Comparison of ENCODE assay signal across 8 mouse cellular contexts in the genomic region with DNA sequence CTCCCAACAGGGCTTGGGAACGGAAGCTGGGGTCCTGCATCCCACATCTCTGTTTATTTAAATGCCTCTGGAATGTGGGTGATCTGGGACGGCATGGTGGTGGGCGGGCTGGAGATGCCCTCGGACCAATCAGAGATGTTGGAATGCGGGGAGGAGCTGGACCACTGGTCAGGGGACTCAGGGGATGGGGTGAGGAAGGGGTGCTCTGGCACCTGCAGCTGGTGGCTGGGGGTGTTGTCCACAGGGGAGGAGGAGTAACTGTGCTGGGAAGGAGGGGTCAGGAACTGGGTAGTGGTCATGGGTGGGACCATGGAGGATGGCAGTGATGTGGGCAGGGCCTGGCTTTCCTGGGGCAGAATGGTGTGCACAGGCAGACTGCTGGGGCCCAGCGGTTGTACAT. TPM values are rescaled to one million over a fixed set of nuclear protein-coding genes. Genes with fewer than 3 reads are reported as not detected.
DNase-seq lines count a peak whose midpoint lies in the region; ATAC-seq lines count a peak whose summit lies in the region.

No protein-coding gene starts in this region.

- no peaks in the 10 kb centered on the region for H3K27me3 ChIP-seq in heart, embryonic 16.5 days (ENCODE audit: control insufficient read depth, insufficient read depth, low read length)
- no peaks in the 10 kb centered on the region for H3K27me3 ChIP-seq in intestine, embryonic 16.5 days (replicated peaks; ENCODE audit: control insufficient read depth, insufficient read depth, low read length)
- H3K27me3 ChIP-seq in midbrain, embryonic 11.5 days (ENCODE audit: control insufficient read depth, insufficient read depth, low read length): no peaks in the 10 kb centered on the region

- no peak overlapping the region for H3K9ac ChIP-seq in heart, embryonic 16.5 days (ENCODE audit: low read length)
- H3K9ac ChIP-seq in intestine, embryonic 16.5 days (ENCODE audit: low read depth, low read length): no peak overlapping the region
- H3K9ac ChIP-seq in midbrain, embryonic 11.5 days (ENCODE audit: low read length): no peak overlapping the region

- 41% methylated on average over 6 of the region's 6 CpGs for WGBS in heart, embryonic 16.5 days
- WGBS in intestine, embryonic 16.5 days: 27% methylated on average over 6 of the region's 6 CpGs
- 37% methylated on average over 6 of the region's 6 CpGs for WGBS in midbrain, embryonic 11.5 days

- no peak overlapping the region for H3K4me2 ChIP-seq in heart, embryonic 16.5 days (ENCODE audit: low read depth, low read length)
- no peak overlapping the region for H3K4me2 ChIP-seq in intestine, embryonic 16.5 days (ENCODE audit: low read depth, low read length)
- H3K4me2 ChIP-seq in midbrain, embryonic 11.5 days: no peak overlapping the region

- H3K9me3 ChIP-seq in heart, embryonic 16.5 days (replicated peaks; ENCODE audit: control insufficient read depth, low read length): no peaks in the 10 kb centered on the region
- H3K9me3 ChIP-seq in intestine, embryonic 16.5 days (ENCODE audit: control insufficient read depth, low read length): no peaks in the 10 kb centered on the region
- H3K9me3 ChIP-seq in midbrain, embryonic 11.5 days (ENCODE audit: control insufficient read depth, low read length): no peaks in the 10 kb centered on the region

- H3K27ac ChIP-seq in heart, embryonic 16.5 days (ENCODE audit: low read length): no peak overlapping the region
- no peak overlapping the region for H3K27ac ChIP-seq in intestine, embryonic 16.5 days (ENCODE audit: low read length)
- H3K27ac ChIP-seq in midbrain, embryonic 11.5 days (ENCODE audit: low read depth, low read length): no peak overlapping the region

- peaks cover 32% of the 10 kb centered on the region for H3K36me3 ChIP-seq in heart, embryonic 16.5 days (ENCODE audit: control insufficient read depth, insufficient read depth)
- H3K36me3 ChIP-seq in intestine, embryonic 16.5 days (ENCODE audit: control insufficient read depth, insufficient read depth, low read length): peaks cover 24% of the 10 kb centered on the region
- H3K36me3 ChIP-seq in midbrain, embryonic 11.5 days (ENCODE audit: control insufficient read depth, insufficient read depth, low read length): peaks cover 37% of the 10 kb centered on the region

- H3K4me1 ChIP-seq in heart, embryonic 16.5 days (ENCODE audit: control insufficient read depth, insufficient read depth, low read length): peaks cover 7% of the 10 kb centered on the region; the same call in 1 of the 2 replicates
- H3K4me1 ChIP-seq in intestine, embryonic 16.5 days (ENCODE audit: control insufficient read depth, insufficient read depth, low read length): peaks cover 22% of the 10 kb centered on the region
- no peaks in the 10 kb centered on the region for H3K4me1 ChIP-seq in midbrain, embryonic 11.5 days (ENCODE audit: control insufficient read depth, insufficient read depth, low read length)

- H3K4me3 ChIP-seq in heart, embryonic 16.5 days (ENCODE audit: low read length): no peak overlapping the region
- H3K4me3 ChIP-seq in intestine, embryonic 16.5 days (ENCODE audit: low read length): no peak overlapping the region
- no peak overlapping the region for H3K4me3 ChIP-seq in midbrain, embryonic 11.5 days (ENCODE audit: low read depth, low read length)

- no peak for DNase-seq in heart, adult 8-10 months (ENCODE audit: low spot score)
- DNase-seq in embryo, embryonic 10 days (ENCODE audit: low spot score): peak; percentile 63
- no peak for DNase-seq in midbrain, embryonic 11.5 days (ENCODE audit: low spot score, missing footprints)
- DNase-seq in cerebellum, adult 9-11 months: no peak
- no peak for DNase-seq in ovary, postnatal 14 days (ENCODE audit: low spot score)
- no peak for DNase-seq in adrenal gland, postnatal 25 days

- ATAC-seq in heart, embryonic 16.5 days (replicated peaks; ENCODE audit: extremely low read depth, insufficient read depth, low FRiP score): 0 out of 2 replicates have a peak, but pooled peaks have one; percentile 16
- peak; percentile 29 for ATAC-seq in intestine, embryonic 16.5 days
- ATAC-seq in midbrain, embryonic 11.5 days (ENCODE audit: low FRiP score): peak; percentile 27; the same call in 1 of the 2 replicates

RNA-seq across cellular contexts. Expression of gene Sec16a, which starts 14.5 kb away (rescaled TPM):
- 14.5 and 14.8 TPM in 2 replicates for polyA plus RNA-seq in heart, embryonic 16.5 days (2015; fragmentation: Nextera tagmentation; extraction: Ambion mirVana)
- total RNA-seq in heart, adult 8-10 months (2022): 10 to 100 TPM; 40.7 to 45.7 (median 41.7) TPM
- polyA plus RNA-seq in intestine, embryonic 16.5 days (2015; fragmentation: Nextera tagmentation; extraction: Ambion mirVana): 19.1 and 20.4 TPM in 2 replicates
- polyA plus RNA-seq in midbrain, embryonic 11.5 days (2014; fragmentation: Nextera tagmentation; extraction: Ambion mirVana): 28.2 and 29.8 TPM in 2 replicates
- 62.7 and 63.4 TPM in 2 replicates for total RNA-seq in adrenal gland, postnatal 25 days (2021)

RNA-seq across cellular contexts. Expression of gene Inpp5e, which starts 50.5 kb away (rescaled TPM):
- 15.0 and 15.3 TPM in 2 replicates for polyA plus RNA-seq in heart, embryonic 16.5 days (2015; fragmentation: Nextera tagmentation; extraction: Ambion mirVana)
- total RNA-seq in heart, adult 8-10 months (2022): 10 to 100 TPM; 14.9 to 19.2 (median 15.8) TPM
- 14.8 and 15.9 TPM in 2 replicates for polyA plus RNA-seq in intestine, embryonic 16.5 days (2015; fragmentation: Nextera tagmentation; extraction: Ambion mirVana)
- polyA plus RNA-seq in midbrain, embryonic 11.5 days (2014; fragmentation: Nextera tagmentation; extraction: Ambion mirVana): 21.5 and 23.3 TPM in 2 replicates
- 22.6 and 25.9 TPM in 2 replicates for total RNA-seq in adrenal gland, postnatal 25 days (2021)

RNA-seq across cellular contexts. Expression of gene Notch1, which starts 57.0 kb away (rescaled TPM):
- 17.9 and 21.8 TPM in 2 replicates for polyA plus RNA-seq in heart, embryonic 16.5 days (2015; fragmentation: Nextera tagmentation; extraction: Ambion mirVana)
- total RNA-seq in heart, adult 8-10 months (2022): 10 to 100 TPM; 22.2 to 36.5 (median 29.1) TPM
- 7.4 and 8.4 TPM in 2 replicates for polyA plus RNA-seq in intestine, embryonic 16.5 days (2015; fragmentation: Nextera tagmentation; extraction: Ambion mirVana)
- 40.8 and 47.5 TPM in 2 replicates for polyA plus RNA-seq in midbrain, embryonic 11.5 days (2014; fragmentation: Nextera tagmentation; extraction: Ambion mirVana)
- 17.7 and 24.8 TPM in 2 replicates for total RNA-seq in adrenal gland, postnatal 25 days (2021)
